Mouse (Mus musculus) spleen, adult 2 months (tissue): ENCODE measurements around the gene Gm49373. TPM values are rescaled to one million over a fixed set of nuclear protein-coding genes. Genes with fewer than 3 reads are reported as not detected.

Experiments used
- DNase-seq, 2 experiments: peaks; one replicate each; pipeline versions ENCODE4 v3.0.0 to v3.0.0-alpha.2; 2012 to 2021; ENCODE audit warnings: low spot score in 2 of 2, low read depth in 1 of 2
- H3K27ac ChIP-seq: fragments of 200-500 bp; 2 replicates; pipeline ENCODE4 v1.5.1; 2012; ENCODE audit warnings: low read length, inconsistent platforms; ENCODE audit not compliant: insufficient read depth
- H3K27me3 ChIP-seq: fragments of 200-500 bp; 2 replicates; pipeline ENCODE4 v1.6.1; 2012; ENCODE audit warnings: mild to moderate bottlenecking, moderate library complexity, low read length, inconsistent platforms; ENCODE audit not compliant: control insufficient read depth, insufficient read depth
- H3K36me3 ChIP-seq: fragments of 200-500 bp; 2 replicates; pipeline ENCODE4 v1.6.1; 2012; ENCODE audit warnings: mild to moderate bottlenecking, low read length, inconsistent platforms; ENCODE audit not compliant: control insufficient read depth, insufficient read depth
- H3K4me1 ChIP-seq: fragments of 200-500 bp; 2 replicates; pipeline ENCODE4 v1.6.1; 2011; ENCODE audit warnings: inconsistent platforms; ENCODE audit not compliant: control insufficient read depth, insufficient read depth, insufficient read length
- H3K4me3 ChIP-seq: fragments of 200-500 bp; 2 replicates; pipeline ENCODE4 v1.5.1; 2011; ENCODE audit warnings: mild to moderate bottlenecking, inconsistent platforms; ENCODE audit not compliant: insufficient read depth, insufficient read length; ENCODE audit errors: extremely low read depth
- CTCF ChIP-seq: fragments of 200-500 bp; IDR thresholded peaks from 2 replicates; pipeline ENCODE4 v1.5.1; 2011; ENCODE audit warnings: mild to moderate bottlenecking, inconsistent platforms; ENCODE audit not compliant: insufficient read depth, insufficient read length, insufficient replicate concordance; ENCODE audit errors: extremely low read depth
- POLR2A ChIP-seq: fragments of 200-500 bp; IDR thresholded peaks from 2 replicates; pipeline ENCODE4 v1.6.1; 2011; ENCODE audit warnings: low read depth, low read length, inconsistent platforms
- WGBS: fragments of 180-500 bp; shearing (Covaris S2); methylation state at CpG from one replicate; pipeline ENCODE4 v1.1.7; 2018; 5-methylcytosine and 5-hydroxymethylcytosine counted together
- polyA plus RNA-seq: library from polyadenylated mRNA; depleted of rRNA; stranded (reverse); fragments of >200 nt; gene quantifications from 2 replicates; pipeline ENCODE4 v1.2.3, GENCODE M21; 2012

Gm49373 gene
- polyA plus RNA-seq, 1 experiment, result 0.19 TPM

- Histone ChIP-seq H3K4me3 (peak within 1 kb of the TSS; percentile 84), H3K27ac (peak within 1 kb of the TSS; percentile 90), H3K27me3 (no peaks in the 10 kb centered on the region), H3K4me1 (peaks cover 6% of the 10 kb centered on the region; the same call in 1 of the 2 replicates), H3K36me3 (peaks cover 14% of the 10 kb centered on the region)
- under 1% methylated on average over 54 of the region's 54 CpGs for WGBS
- peak; percentile 95 to 96 for DNase-seq
- no peak for TF ChIP-seq POLR2A
These were observed 18.9 kb upstream of the Gm49373 start, which contains the start of the genes Gm38431 and Raver1 for GRCm38 (mm10) chr9:21091707-21092320. Gene Gm38431 (minus strand): TSS chr9:21091997. Gene Raver1 (minus strand): TSS chr9:21092008.

- TF ChIP-seq POLR2A (no peak), CTCF (no peak)
- Histone ChIP-seq H3K27ac (no peak overlapping the region; the same call in 1 of the 2 replicates), H3K36me3 (peaks cover 21% of the 10 kb centered on the region), H3K4me1 (peaks cover 6% of the 10 kb centered on the region; the same call in 1 of the 2 replicates), H3K27me3 (no peaks in the 10 kb centered on the region), H3K4me3 (peak overlapping the region; percentile 84)
- DNase-seq, result no peak
- 2% methylated on average over 24 of the region's 24 CpGs for WGBS
These were observed 18.2 kb upstream of the Gm49373 start for GRCm38 (mm10) chr9:21090972-21091706.

- DNase-seq, result no peak
- Histone ChIP-seq H3K27me3 (no peaks in the 10 kb centered on the region), H3K27ac (no peak overlapping the region), H3K4me1 (peaks cover 6% of the 10 kb centered on the region; the same call in 1 of the 2 replicates), H3K36me3 (peaks cover 25% of the 10 kb centered on the region), H3K4me3 (peak overlapping the region; percentile 84; the same call in 1 of the 2 replicates)
- 95% methylated on average over 1 of the region's 1 CpGs for WGBS
- TF ChIP-seq CTCF (no peak), POLR2A (no peak)
These were observed 17.6 kb upstream of the Gm49373 start for GRCm38 (mm10) chr9:21090537-21090936.

- no peak for DNase-seq
- H3K27ac ChIP-seq, result no peak overlapping the region
- H3K36me3 ChIP-seq, result peaks cover 72% of the 10 kb centered on the region
- TF ChIP-seq CTCF, result no peak
- TF ChIP-seq POLR2A, result no peak
- 83% methylated on average over 3 of the region's 3 CpGs for WGBS
- no peaks in the 10 kb centered on the region for H3K27me3 ChIP-seq
- H3K4me3 ChIP-seq, result no peak overlapping the region
- no peaks in the 10 kb centered on the region for H3K4me1 ChIP-seq
These were observed 10.4 kb upstream of the Gm49373 start for GRCm38 (mm10) chr9:21083324-21083723.

- 92% methylated on average over 9 of the region's 9 CpGs for WGBS
- Histone ChIP-seq H3K4me1 (no peaks in the 10 kb centered on the region), H3K27me3 (no peaks in the 10 kb centered on the region), H3K27ac (no peak overlapping the region), H3K36me3 (peaks cover 66% of the 10 kb centered on the region), H3K4me3 (no peak overlapping the region)
- TF ChIP-seq CTCF, result no peak
- DNase-seq, result no peak
These were observed 8.2 kb upstream of the Gm49373 start for GRCm38 (mm10) chr9:21081127-21081526.

- no peak overlapping the region for H3K27ac ChIP-seq
- no peak overlapping the region for H3K4me3 ChIP-seq
- TF ChIP-seq POLR2A (no peak), CTCF (no peak)
- no peaks in the 10 kb centered on the region for H3K27me3 ChIP-seq
- peaks cover 6% of the 10 kb centered on the region; the same call in 1 of the 2 replicates for H3K4me1 ChIP-seq
- peaks cover 33% of the 10 kb centered on the region for H3K36me3 ChIP-seq
- DNase-seq, result no peak
- 96% methylated on average over 3 of the region's 3 CpGs for WGBS
These were observed 2.7 kb upstream of the Gm49373 start for GRCm38 (mm10) chr9:21075625-21076024.

- Histone ChIP-seq H3K36me3 (peaks cover 19% of the 10 kb centered on the region), H3K4me3 (no peak overlapping the region), H3K4me1 (peaks cover 6% of the 10 kb centered on the region; the same call in 1 of the 2 replicates), H3K27me3 (no peaks in the 10 kb centered on the region), H3K27ac (no peak overlapping the region)
- 67% methylated on average over 1 of the region's 1 CpGs for WGBS
- DNase-seq, result no peak
- TF ChIP-seq CTCF, result no peak
These were observed 1.3 kb upstream of the Gm49373 start for GRCm38 (mm10) chr9:21074173-21074572.
